Mouse (Mus musculus) megakaryocyte, embryonic 14.5 days (primary cell): ENCODE results near the gene 5330417C22Rik.

Source experiments
- FLI1 ChIP-seq: IDR thresholded peaks from 2 replicates; pipeline ENCODE4 v1.6.1; 2012; ENCODE audit warnings: low read length, inconsistent platforms, mixed read lengths
- GATA1 ChIP-seq: IDR thresholded peaks from 3 replicates; pipeline ENCODE4 v1.6.1; 2012; ENCODE audit warnings: mixed read lengths, low read length, inconsistent platforms, borderline replicate concordance

- TF ChIP-seq GATA1 (no peak), FLI1 (no peak)
These were observed at the start of gene 5330417C22Rik for GRCm38 (mm10) chr3:108536517-108537260.
